Mouse (Mus musculus) lung, embryonic 16.5 days (tissue): ENCODE results near the gene B3galt1. TPM values are rescaled to one million over a fixed set of nuclear protein-coding genes. Genes with fewer than 3 reads are reported as not detected.

Experiments
- ATAC-seq: fragments of 200-750 bp; cut with Nextera tagmentation; 2 replicates; pipeline ENCODE4 v1.8.0; 2017; ENCODE audit warnings: low read depth, mild to moderate bottlenecking, moderate library complexity
- H3K27ac ChIP-seq: fragments of 300-500 bp; sonication (generic); 2 replicates; pipeline ENCODE4 v1.5.1; 2014; ENCODE audit warnings: mild to moderate bottlenecking, control low read depth, low read length
- H3K27me3 ChIP-seq: fragments of 300-500 bp; sonication (generic); 2 replicates; pipeline ENCODE4 v1.6.1; 2014; ENCODE audit warnings: low read depth, low read length, mixed read lengths; ENCODE audit not compliant: control insufficient read depth, insufficient read depth
- H3K36me3 ChIP-seq: fragments of 300-500 bp; sonication (generic); 2 replicates; pipeline ENCODE4 v1.6.1; 2014; ENCODE audit warnings: low read length; ENCODE audit not compliant: control insufficient read depth, insufficient read depth
- H3K4me1 ChIP-seq: fragments of 300-500 bp; sonication (generic); replicated peaks from 2 replicates; pipeline ENCODE4 v1.6.1; 2014; ENCODE audit warnings: low read length, mixed read lengths; ENCODE audit not compliant: control insufficient read depth, insufficient read depth
- H3K4me2 ChIP-seq: fragments of 300-500 bp; sonication (generic); 2 replicates; pipeline ENCODE4 v1.6.1; 2014; ENCODE audit warnings: low read depth, low read length, control low read depth
- H3K4me3 ChIP-seq: fragments of 300-500 bp; sonication (generic); 2 replicates; pipeline ENCODE4 v1.5.1; 2014; ENCODE audit warnings: mild to moderate bottlenecking, low read length, control low read depth
- H3K9ac ChIP-seq: fragments of 300-500 bp; sonication (generic); 2 replicates; pipeline ENCODE4 v1.6.1; 2014; ENCODE audit warnings: low read length, control low read depth
- H3K9me3 ChIP-seq: fragments of 300-500 bp; sonication (generic); 2 replicates; pipeline ENCODE4 v1.6.1; 2016; ENCODE audit warnings: low read length; ENCODE audit not compliant: control insufficient read depth
- WGBS: fragments of 180-500 bp; shearing (Covaris S2); extraction: QIAGEN DNeasy Blood & Tissue Kit; methylation state at CpG from one replicate; pipeline ENCODE4 v1.1.7; 2014; 5-methylcytosine and 5-hydroxymethylcytosine counted together
- polyA plus RNA-seq: library from polyadenylated mRNA; unstranded; fragments of >200 nt; fragmentation: Nextera tagmentation; extraction: Ambion mirVana; gene quantifications from 2 replicates; pipeline ENCODE4 v1.2.1, GENCODE M21; 2015

B3galt1 gene
- polyA plus RNA-seq, 1 experiment from 2014 or later = 2.0 TPM

GRCm38 (mm10) chr2:67576634-67577033 is 11.0 kb downstream of the B3galt1 start:
- no peak overlapping the region for H3K9ac ChIP-seq
- H3K4me2 ChIP-seq = no peak overlapping the region
- H3K27ac ChIP-seq = no peak overlapping the region
- WGBS = 35% methylated on average over 2 of the region's 2 CpGs
- no peaks in the 10 kb centered on the region for H3K27me3 ChIP-seq
- ATAC-seq = no peak
- no peaks in the 10 kb centered on the region for H3K36me3 ChIP-seq
- H3K9me3 ChIP-seq = no peaks in the 10 kb centered on the region
- no peaks in the 10 kb centered on the region for H3K4me1 ChIP-seq
- H3K4me3 ChIP-seq = no peak overlapping the region

GRCm38 (mm10) chr2:67583091-67583490 is 17.4 kb downstream of the B3galt1 start:
- no peaks in the 10 kb centered on the region for H3K36me3 ChIP-seq
- H3K9ac ChIP-seq = no peak overlapping the region
- WGBS = 56% methylated on average over 2 of the region's 2 CpGs
- no peaks in the 10 kb centered on the region for H3K27me3 ChIP-seq
- ATAC-seq = no peak
- H3K9me3 ChIP-seq = no peaks in the 10 kb centered on the region
- no peak overlapping the region for H3K4me2 ChIP-seq
- H3K4me3 ChIP-seq = no peak overlapping the region
- no peak overlapping the region for H3K27ac ChIP-seq
- no peaks in the 10 kb centered on the region for H3K4me1 ChIP-seq

GRCm38 (mm10) chr2:67590408-67590807 is 24.7 kb downstream of the B3galt1 start:
- Histone ChIP-seq H3K27ac (no peak overlapping the region), H3K4me1 (no peaks in the 10 kb centered on the region), H3K27me3 (no peaks in the 10 kb centered on the region), H3K9ac (no peak overlapping the region), H3K9me3 (no peaks in the 10 kb centered on the region), H3K4me2 (no peak overlapping the region), H3K4me3 (no peak overlapping the region), H3K36me3 (no peaks in the 10 kb centered on the region)
- ATAC-seq = no peak

GRCm38 (mm10) chr2:67591831-67592629 is 26.4 kb downstream of the B3galt1 start:
- WGBS = 56% methylated on average over 7 of the region's 7 CpGs
- no peak overlapping the region for H3K9ac ChIP-seq
- no peaks in the 10 kb centered on the region for H3K9me3 ChIP-seq
- H3K4me3 ChIP-seq = no peak overlapping the region
- H3K27me3 ChIP-seq = no peaks in the 10 kb centered on the region
- H3K36me3 ChIP-seq = no peaks in the 10 kb centered on the region
- no peak overlapping the region for H3K27ac ChIP-seq
- peak; percentile 67 for ATAC-seq
- H3K4me1 ChIP-seq = no peaks in the 10 kb centered on the region
- no peak overlapping the region for H3K4me2 ChIP-seq

GRCm38 (mm10) chr2:67622902-67623301 is 57.2 kb downstream of the B3galt1 start:
- Histone ChIP-seq H3K4me1 (no peaks in the 10 kb centered on the region), H3K4me3 (no peak overlapping the region), H3K9me3 (no peaks in the 10 kb centered on the region), H3K27ac (no peak overlapping the region), H3K4me2 (no peak overlapping the region), H3K36me3 (no peaks in the 10 kb centered on the region), H3K27me3 (no peaks in the 10 kb centered on the region), H3K9ac (no peak overlapping the region)
- no peak for ATAC-seq

GRCm38 (mm10) chr2:67627667-67628066 is 62.0 kb downstream of the B3galt1 start:
- WGBS = 51% methylated on average over 3 of the region's 3 CpGs
- no peaks in the 10 kb centered on the region for H3K36me3 ChIP-seq
- ATAC-seq = no peak
- no peaks in the 10 kb centered on the region for H3K9me3 ChIP-seq
- no peak overlapping the region for H3K4me2 ChIP-seq
- H3K9ac ChIP-seq = no peak overlapping the region
- H3K27me3 ChIP-seq = no peaks in the 10 kb centered on the region
- no peak overlapping the region for H3K4me3 ChIP-seq
- no peak overlapping the region for H3K27ac ChIP-seq
- H3K4me1 ChIP-seq = no peaks in the 10 kb centered on the region

- no peak overlapping the region for H3K9ac ChIP-seq
- no peak overlapping the region for H3K4me3 ChIP-seq
- no peak for ATAC-seq
- H3K9me3 ChIP-seq = no peaks in the 10 kb centered on the region
- H3K27ac ChIP-seq = no peak overlapping the region
- H3K4me2 ChIP-seq = no peak overlapping the region
- no peaks in the 10 kb centered on the region for H3K36me3 ChIP-seq
- 57% methylated on average over 3 of the region's 3 CpGs for WGBS
- H3K4me1 ChIP-seq = no peaks in the 10 kb centered on the region
- H3K27me3 ChIP-seq = no peaks in the 10 kb centered on the region
These were observed 62.6 kb downstream of the B3galt1 start for GRCm38 (mm10) chr2:67628289-67628688.

- Histone ChIP-seq H3K4me1 (no peaks in the 10 kb centered on the region), H3K9ac (no peak overlapping the region), H3K27ac (no peak overlapping the region), H3K36me3 (no peaks in the 10 kb centered on the region), H3K4me2 (no peak overlapping the region), H3K4me3 (no peak overlapping the region), H3K27me3 (no peaks in the 10 kb centered on the region), H3K9me3 (no peaks in the 10 kb centered on the region)
- WGBS = 42% methylated on average over 3 of the region's 3 CpGs
- ATAC-seq = peak; percentile 56
These were observed 89.2 kb downstream of the B3galt1 start for GRCm38 (mm10) chr2:67654847-67655246.

GRCm38 (mm10) chr2:67657372-67657771 is 91.7 kb downstream of the B3galt1 start:
- Histone ChIP-seq H3K27ac (no peak overlapping the region), H3K36me3 (no peaks in the 10 kb centered on the region), H3K9ac (no peak overlapping the region), H3K9me3 (no peaks in the 10 kb centered on the region), H3K4me1 (no peaks in the 10 kb centered on the region), H3K27me3 (no peaks in the 10 kb centered on the region), H3K4me2 (no peak overlapping the region), H3K4me3 (no peak overlapping the region)
- ATAC-seq = no peak
- 78% methylated on average over 4 of the region's 4 CpGs for WGBS

- Histone ChIP-seq H3K4me3 (no peak overlapping the region), H3K36me3 (no peaks in the 10 kb centered on the region), H3K4me1 (no peaks in the 10 kb centered on the region), H3K27me3 (no peaks in the 10 kb centered on the region), H3K9ac (no peak overlapping the region), H3K4me2 (no peak overlapping the region), H3K9me3 (no peaks in the 10 kb centered on the region), H3K27ac (no peak overlapping the region)
- WGBS = 78% methylated on average over 1 of the region's 1 CpGs
- ATAC-seq = no peak
These were observed 92.4 kb downstream of the B3galt1 start for GRCm38 (mm10) chr2:67658091-67658490.
